Mouse (Mus musculus): ENCODE measurements around the gene Myo3b. TPM values are rescaled to one million over a fixed set of nuclear protein-coding genes. Genes with fewer than 3 reads are reported as not detected.

The Myo3b gene
- total RNA-seq (2021): not detected
- long read RNA-seq, experiment 1: 0 reads
- long read RNA-seq, experiment 2: 0 reads

DNA sequence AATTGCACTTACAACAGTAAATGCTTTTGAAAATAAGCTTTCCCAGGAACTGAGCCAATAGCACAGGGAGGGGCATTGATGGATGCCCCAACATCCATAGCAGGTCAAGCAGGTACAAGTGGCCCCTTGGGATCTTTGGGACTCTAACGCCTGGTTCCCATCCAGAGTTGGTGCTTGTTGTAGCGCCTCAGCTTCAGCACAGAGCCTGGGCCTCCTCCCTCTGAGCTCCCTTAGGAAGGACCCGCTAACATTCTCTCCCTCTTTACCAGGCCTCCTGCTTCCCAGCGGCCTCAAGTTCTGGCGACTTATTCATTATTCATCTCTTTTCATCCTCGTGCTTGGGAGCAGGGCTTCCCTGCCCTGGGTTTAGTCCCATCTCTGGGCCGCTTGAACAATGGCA, at the start of gene Myo3b:
TSS of gene Myo3b (plus strand) at position 375 of the 400 bp plus-strand sequence.
- no peak for DNase-seq

DNA sequence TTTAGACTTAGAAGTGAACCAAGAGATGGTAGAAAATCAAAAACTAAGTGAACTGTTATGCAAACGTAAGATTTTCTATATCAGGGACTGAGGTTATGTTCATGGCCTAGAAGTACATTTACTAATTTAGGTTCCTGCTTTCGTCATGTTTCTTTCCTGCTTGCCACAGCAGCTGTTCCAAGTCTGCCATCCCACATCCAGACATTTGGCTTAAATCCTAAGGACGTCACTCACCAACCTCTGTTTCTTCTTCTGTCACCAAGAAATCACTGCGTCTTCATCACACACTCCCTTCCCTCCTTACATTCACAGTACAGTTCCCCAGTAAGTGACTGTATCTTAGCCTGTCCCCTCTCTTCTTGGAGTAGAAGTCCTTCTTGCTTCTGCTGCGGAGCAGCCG, 49.7 kb upstream of the Myo3b start:
- no peak for DNase-seq

DNA sequence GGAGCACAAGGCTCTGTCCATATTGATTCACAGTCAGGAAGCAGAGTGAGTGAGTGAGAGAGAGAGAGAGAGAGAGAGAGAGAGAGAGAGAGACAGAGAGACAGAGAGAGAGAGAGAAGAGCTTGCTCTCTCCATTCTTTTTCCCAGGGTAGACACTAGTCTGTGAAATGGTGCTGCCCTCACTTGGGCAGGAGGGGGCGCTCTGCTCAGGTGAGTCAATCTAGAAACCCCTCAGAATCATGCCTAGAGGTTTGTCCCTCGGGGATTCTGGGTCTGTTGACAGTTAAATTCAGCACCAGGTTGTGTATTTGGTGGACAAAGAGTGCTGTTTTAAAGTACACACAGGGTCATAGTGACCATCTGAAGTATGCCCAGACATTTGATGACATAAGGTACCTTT, 48.3 kb upstream of the Myo3b start:
- DNase-seq: no peak

GRCm38 (mm10) chr2:69994082-69994736, 44.7 kb upstream of the Myo3b start:
- peak; percentile 56 for DNase-seq

DNA sequence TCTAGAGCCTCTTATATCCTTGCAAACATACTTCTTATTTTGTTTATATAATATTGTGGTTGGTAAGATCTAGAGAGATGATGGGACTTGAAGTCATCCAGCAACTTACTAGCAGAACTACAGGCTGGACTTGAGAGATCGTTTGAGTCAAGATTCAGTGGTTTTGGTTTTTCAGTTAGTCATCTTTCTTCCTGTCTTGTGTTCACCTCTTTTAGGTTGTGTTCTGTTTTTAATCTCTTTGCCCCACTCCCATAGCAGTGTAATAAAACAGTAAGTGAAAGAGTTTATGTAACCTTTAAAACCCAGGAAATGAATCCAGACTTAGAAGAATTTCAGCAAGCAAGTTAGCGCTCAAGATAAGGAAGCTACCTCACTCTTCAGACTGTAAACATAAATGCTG, 44.1 kb upstream of the Myo3b start:
- DNase-seq: no peak

GRCm38 (mm10) chr2:69999097-69999770, 39.7 kb upstream of the Myo3b start:
- DNase-seq: no peak

GRCm38 (mm10) chr2:70000316-70000715, 38.6 kb upstream of the Myo3b start:
- no peak for DNase-seq

DNA sequence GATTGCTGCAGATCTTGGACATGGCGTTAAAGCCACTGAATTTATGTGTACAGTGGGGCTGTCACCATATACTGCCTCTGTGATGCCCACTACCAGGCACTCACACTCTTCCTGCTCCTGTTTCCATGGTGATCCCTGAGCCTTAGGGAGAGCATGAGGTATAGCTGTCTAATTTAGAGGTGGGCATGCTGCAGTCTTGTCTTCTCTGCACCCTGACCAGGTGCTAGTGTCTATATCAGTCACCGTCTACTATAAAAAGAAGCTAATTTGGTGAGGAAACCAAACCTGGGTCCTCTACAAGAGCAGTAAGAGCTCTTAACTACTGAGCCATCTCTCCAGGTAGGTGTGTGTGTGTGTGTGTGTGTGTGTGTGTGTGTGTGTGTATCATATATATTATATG, 32.4 kb upstream of the Myo3b start:
- DNase-seq: no peak

GRCm38 (mm10) chr2:70012941-70013340, 26.0 kb upstream of the Myo3b start:
- no peak for DNase-seq

DNA sequence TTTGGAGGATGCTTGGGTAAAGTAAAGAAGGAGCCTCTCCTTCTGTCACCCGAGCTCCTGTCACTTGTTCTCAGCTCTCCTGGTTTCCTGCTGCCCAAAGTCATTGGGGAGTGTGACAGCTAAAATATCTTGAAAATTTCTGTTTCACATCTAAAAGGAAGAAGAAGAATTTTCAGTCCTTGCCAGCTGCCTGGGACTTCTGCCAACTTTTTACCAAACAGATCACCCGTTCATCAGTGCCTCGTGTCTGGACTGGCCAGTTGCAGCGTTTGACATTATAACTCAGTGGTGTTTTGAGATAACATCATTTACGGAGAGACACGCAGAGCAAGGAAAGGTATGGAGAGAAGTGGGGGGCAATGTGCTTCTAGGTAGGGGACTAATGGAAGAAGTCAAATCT, 20.7 kb upstream of the Myo3b start:
- DNase-seq: no peak

DNA sequence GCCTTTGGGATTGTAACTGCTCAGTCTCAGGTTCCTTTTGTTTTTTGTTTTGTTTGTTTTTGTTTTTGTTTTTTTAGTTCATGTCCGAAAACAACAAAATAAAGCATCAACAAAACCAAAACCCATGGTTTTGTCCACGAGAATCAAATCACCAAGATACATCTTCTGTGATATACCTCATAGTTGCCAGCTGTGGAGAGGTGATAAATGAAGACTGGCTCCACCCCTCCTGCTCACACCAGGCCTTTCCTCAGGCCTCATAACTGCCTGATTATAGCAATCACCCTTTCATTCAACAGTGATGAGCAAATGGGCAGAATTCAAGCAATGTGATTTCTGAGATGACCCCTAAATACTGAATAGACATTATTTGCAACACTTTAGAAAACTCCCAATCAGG, 14.5 kb upstream of the Myo3b start:
- DNase-seq: no peak

GRCm38 (mm10) chr2:70025711-70026110, 13.2 kb upstream of the Myo3b start:
- no peak for DNase-seq

- DNase-seq: no peak
Observed at GRCm38 (mm10) chr2:70031472-70031871, 7.5 kb upstream of the Myo3b start.

DNA sequence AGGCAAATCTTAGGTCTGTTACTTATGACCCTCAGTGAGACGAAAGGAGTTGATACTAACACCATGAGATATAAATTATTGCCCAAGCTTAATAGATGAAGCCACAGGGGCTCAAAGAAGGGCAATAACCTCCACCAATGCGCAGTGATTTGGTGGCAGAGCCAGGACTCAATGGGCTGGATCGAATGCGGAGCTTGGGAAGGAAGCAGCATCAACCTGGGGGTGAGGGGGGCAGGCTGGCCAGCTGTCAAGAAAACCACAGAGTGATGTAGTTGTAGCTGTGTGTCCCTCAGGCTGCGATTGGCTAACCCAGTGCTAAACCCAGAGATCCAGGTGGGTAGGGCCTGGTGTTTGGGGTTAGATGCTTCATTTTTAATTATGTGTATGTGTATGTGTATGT, 4.0 kb upstream of the Myo3b start:
- no peak for DNase-seq

DNA sequence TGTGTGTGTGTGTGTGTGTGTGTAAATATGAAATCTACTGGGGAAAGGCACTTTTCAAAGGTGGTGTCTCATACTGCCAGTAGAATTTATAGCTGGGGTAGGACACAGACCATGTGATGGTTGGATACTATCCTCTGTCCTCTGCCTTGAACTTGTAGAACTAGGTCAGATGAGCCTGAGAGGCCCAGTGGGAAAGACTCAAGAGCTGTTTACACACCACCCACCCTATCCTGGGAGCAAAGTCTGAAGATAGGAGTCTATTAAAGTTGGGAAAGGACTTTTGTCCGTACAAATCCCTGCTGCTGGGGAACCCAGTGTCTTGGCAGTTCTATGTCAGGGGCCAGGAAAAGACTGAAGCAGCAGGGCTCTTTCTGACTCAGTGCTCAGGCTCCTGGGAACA, 3.6 kb upstream of the Myo3b start:
- DNase-seq: no peak

GRCm38 (mm10) chr2:70037221-70037620, 1.7 kb upstream of the Myo3b start:
- no peak for DNase-seq

- no peak for DNase-seq
Observed at GRCm38 (mm10) chr2:70044466-70044865, 5.5 kb downstream of the Myo3b start.

DNA sequence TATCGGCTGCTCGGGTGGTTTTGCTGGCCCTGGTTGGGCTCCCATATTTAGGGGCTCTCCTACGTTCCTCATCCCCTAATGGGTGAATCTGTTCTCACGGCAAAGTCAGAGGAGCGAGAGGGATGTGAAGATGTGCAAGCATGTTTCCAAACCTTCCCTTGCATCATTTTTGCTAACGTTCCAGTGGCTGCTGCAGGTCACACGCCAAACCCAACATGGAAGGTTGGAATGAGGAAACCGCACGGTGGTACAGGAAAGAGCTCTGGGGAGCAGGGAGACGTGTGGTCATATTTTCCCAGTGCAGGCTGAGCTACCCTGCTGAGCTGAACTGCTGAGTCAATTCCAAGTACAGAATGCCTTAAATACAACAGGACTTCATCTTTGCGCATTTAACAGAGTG, 8.9 kb downstream of the Myo3b start:
- DNase-seq: no peak

- no peak for DNase-seq
Observed at GRCm38 (mm10) chr2:70053803-70054202, 14.9 kb downstream of the Myo3b start.

DNA sequence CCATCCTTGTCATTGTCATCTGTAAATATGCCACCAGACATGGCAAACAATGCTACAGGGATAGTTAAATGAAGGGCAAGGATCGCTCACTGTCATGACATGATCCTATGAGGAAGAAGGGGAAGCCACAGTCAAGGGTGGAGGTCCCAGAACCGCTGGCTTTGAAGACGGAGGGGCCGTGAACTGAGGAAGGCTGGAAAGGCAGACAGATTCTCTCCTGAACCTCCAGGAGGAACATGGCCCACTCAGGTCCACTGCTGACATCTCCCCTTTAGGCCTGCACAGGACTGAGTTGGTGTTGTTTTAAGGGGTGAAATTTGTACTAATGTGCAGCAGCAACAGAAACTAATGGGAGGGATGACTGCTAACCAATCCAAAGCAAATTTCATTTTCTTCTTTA, 19.3 kb downstream of the Myo3b start:
- no peak for DNase-seq

DNA sequence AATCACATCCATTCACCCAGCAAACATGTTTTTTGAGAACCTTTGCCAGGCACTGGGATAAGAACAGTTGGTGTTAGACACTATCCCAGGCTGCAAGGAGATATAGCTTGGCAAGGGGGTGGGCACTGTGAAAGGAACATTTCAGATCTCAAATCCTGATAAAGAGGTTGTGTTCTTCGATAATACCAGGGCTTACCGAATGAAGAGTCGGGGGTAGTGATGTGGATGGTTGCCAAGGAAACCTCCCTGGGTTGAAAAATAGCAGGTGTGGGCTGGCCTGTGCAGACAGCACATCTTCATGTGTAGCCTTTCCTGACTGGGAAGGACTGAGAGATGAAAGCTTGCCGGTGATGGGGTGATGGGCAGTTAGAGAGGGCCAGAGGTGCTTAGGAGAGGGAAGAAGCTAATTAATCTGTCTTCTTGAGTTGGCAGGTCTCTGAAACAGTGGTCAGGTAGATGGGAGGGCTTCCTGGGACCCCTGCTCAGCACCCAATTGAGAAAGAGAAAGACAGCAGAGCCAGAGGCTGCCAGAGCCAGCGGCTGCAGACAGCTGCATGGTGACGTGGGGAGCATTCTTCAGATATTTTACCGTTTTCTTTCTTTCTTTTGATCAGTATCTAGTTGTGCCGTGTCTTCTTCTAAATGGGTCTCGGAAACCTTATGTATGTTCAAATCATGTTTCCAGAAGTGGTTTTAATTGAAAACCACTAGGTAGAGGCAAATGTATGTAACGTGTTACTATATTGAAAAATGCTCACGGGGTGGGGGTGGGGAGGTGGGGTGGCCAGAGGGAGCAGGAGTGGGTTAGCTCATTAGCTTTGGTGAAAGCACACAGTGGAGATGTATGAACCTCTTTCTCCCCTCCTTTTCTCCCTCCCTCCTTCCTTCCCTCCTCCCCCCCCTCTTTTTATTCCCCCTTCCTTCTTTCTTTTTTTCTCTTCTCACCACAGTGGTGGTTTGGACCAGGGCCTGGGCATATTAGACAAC, 21.7 kb downstream of the Myo3b start:
- no peak for DNase-seq

DNA sequence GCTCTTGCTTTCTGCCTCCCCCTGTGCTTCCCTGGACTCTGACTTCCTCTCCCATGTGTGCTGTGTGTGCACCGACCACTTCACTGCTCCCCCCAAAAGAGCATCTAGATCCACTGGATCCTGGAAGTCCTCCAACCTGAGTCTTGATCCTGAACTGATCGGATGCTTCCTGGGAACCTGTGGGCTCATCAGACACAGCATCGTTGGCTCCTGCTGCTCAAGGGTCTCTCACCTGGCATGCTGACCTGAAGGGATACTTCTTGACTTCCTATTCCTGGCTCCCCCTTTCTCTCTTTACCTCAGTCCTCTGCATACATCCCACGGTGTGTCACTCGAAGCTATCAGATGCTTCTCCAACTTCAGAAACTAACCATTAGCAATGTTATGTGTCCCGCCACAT, 26.2 kb downstream of the Myo3b start:
- no peak for DNase-seq

GRCm38 (mm10) chr2:70065729-70066300, 26.9 kb downstream of the Myo3b start:
- DNase-seq: no peak

Data from gastrocnemius, postnatal 25 days (tissue).